Mouse (Mus musculus) cortical plate, adult 2 months (tissue): Measurements from ENCODE around the gene Olfr314. TPM values are rescaled to one million over a fixed set of nuclear protein-coding genes. Genes with fewer than 3 reads are reported as not detected.
"Not testable (repeated sequence)": the region's sequence is repeated elsewhere in the genome, so short reads cannot be mapped to it uniquely, and the experiment has no call there.

Experiments used
- H3K27ac ChIP-seq: fragments of 200-500 bp; 2 replicates; pipeline ENCODE4 v1.5.1; 2012; ENCODE audit warnings: low read length, control low read depth, inconsistent platforms; ENCODE audit not compliant: insufficient read depth
- H3K4me1 ChIP-seq: fragments of 200-500 bp; 2 replicates; pipeline ENCODE4 v1.6.1; 2011; ENCODE audit warnings: low read length; ENCODE audit not compliant: control insufficient read depth, insufficient read depth
- H3K4me3 ChIP-seq: fragments of 200-500 bp; 2 replicates; pipeline ENCODE4 v1.5.1; 2011; ENCODE audit warnings: mild to moderate bottlenecking, low read length, control low read depth; ENCODE audit not compliant: insufficient read depth
- CTCF ChIP-seq: fragments of 200-500 bp; IDR thresholded peaks from 2 replicates; pipeline ENCODE4 v1.5.1; 2011; ENCODE audit warnings: mild to moderate bottlenecking, control low read depth, low read length; ENCODE audit not compliant: insufficient read depth; ENCODE audit errors: extremely low read depth
- POLR2A ChIP-seq: fragments of 200-500 bp; IDR thresholded peaks from 2 replicates; pipeline ENCODE4 v1.6.1; 2011; ENCODE audit warnings: mild to moderate bottlenecking, low read length, control low read depth; ENCODE audit not compliant: insufficient read depth; ENCODE audit errors: extremely low read depth
- polyA plus RNA-seq: library from polyadenylated mRNA; depleted of rRNA; stranded (reverse); fragments of >200 nt; gene quantifications from 2 replicates; pipeline ENCODE4 v1.2.3, GENCODE M21; 2012

Gene Olfr314
- polyA plus RNA-seq, 1 experiment: not detected

DNA sequence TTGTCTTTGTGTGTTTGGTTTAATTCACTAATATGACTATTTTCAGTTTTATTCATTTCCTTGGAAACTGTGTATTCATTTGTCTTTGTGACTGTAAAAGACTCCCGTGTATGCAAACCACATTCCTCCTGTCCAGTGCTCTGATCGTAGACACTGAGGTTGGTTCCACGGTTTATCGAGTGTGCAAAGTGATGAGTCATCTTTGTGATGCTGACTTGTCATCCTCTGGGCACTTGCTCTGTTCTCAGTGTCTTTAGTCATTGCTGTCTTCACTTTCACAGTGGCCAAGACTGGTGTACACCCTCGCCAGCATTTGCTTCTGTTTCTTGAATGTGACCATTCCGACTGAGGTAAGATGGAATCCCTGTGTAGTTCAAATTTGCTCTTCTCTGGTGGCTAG, 7.9 kb downstream of the Olfr314 start:
- TF ChIP-seq CTCF (no peak), POLR2A (no peak)
- Histone ChIP-seq H3K4me1 (peaks cover 1% of the 10 kb centered on the region; the same call in 1 of the 2 replicates), H3K27ac (no peak overlapping the region), H3K4me3 (no peak overlapping the region)

DNA sequence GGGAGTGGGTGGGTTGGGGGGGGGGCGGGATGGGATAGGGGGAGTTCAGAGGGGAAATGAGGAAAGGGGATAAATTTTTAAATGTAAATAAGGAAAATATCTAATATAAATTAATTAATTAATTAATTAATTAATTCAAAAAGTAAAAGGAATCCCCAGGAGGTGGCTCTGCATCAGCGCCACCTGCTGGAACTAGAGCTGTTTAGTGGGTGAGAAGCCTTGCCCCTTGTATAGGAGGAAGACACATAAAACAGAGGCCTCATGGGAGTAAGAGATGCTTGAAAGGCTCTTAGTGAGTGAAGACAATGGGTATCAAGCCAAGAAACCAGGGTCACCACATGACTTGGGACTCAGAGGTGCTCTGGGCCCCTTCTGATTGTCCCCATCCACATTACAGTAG, 13.1 kb downstream of the Olfr314 start:
- Histone ChIP-seq H3K4me3 (no peak overlapping the region), H3K27ac (no peak overlapping the region), H3K4me1 (peaks cover 2% of the 10 kb centered on the region; the same call in 1 of the 2 replicates)
- TF ChIP-seq CTCF: no peak
- no peak for TF ChIP-seq POLR2A

DNA sequence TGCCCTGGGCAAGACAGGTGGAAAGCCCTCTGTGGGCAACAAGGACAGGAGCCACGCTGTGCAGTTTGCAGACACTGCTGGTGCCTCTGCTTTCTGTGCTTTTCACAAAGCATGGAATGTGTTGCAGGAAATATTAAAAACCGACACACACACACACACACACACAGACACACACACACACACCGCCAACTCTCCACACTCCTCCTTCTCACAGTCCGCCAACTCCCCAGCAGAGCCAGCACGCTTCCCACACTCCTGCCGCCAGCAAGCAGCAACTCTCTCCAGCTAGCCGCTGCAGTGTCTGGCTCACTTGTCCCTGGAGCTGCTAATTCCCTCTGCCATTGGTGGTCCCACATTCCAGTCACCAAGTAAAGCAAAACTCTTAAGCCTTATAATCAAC, 14.1 kb downstream of the Olfr314 start:
- TF ChIP-seq CTCF: no peak
- TF ChIP-seq POLR2A: no peak
- Histone ChIP-seq H3K4me3 (no peak overlapping the region), H3K27ac (no peak overlapping the region), H3K4me1 (peaks cover 6% of the 10 kb centered on the region)

DNA sequence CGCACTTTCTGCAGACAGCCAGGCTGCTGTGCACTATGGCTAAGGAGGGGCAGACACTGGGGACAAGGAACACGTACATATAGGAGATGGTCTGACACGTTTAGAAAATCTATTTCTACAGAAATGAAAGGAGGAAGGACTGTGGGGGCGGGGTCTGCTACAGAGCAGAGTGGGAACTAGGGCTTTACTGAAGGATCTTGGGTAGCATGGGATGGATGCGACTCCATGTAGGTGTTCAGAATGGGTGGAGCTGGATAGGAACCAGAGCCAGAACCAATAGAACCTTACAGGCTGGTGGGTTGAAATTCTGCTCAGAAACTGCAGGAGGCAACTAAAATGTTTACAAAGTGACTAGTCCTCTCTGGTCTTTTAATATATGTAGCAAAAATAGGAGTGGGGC, 17.0 kb downstream of the Olfr314 start:
- Histone ChIP-seq H3K4me3 (no peak overlapping the region), H3K4me1 (peaks cover 7% of the 10 kb centered on the region), H3K27ac (no peak overlapping the region)
- TF ChIP-seq CTCF (no peak), POLR2A (no peak)

DNA sequence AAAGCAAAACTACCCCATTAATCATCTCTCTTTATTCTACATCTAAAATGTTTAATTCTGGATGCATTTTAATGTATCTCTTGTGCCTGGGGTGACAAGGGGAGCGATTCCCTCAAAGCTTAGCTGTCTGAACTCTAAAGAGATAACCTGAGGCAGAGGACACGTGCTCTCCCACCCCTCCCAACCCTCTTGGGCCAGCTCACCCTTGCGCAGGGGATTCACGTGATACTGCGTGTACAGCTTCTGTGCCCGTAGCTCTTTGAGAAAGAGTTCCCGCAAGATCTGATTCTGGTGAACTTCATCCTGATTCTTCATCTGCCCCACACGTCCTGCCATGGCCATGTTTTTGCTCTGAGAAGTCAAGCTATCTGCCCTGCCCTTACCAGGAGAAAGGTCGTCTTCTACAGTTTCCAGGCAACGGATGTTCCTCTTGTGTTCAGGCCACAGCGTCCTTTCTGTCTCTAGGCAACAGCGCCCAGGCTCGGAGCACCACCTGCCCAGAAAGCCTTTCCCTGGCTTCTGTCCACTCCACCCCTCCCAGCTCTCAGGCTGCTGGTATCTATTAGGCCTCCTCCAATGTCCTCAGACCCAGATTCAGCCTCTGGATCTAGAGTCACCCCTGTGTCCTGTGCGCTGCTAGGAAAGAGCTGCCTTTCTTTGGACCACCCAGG, 18.9 kb downstream of the Olfr314 start, which contains the start of gene Fam183b:
Fam183b (minus strand) TSS at position 403 of the 671 bp plus-strand sequence.
- H3K27ac ChIP-seq: no peak within 1 kb of the TSS
- peaks cover 5% of the 10 kb centered on the region for H3K4me1 ChIP-seq
- H3K4me3 ChIP-seq: peak within 1 kb of the TSS; percentile 15
- TF ChIP-seq POLR2A (no peak), CTCF (no peak)

DNA sequence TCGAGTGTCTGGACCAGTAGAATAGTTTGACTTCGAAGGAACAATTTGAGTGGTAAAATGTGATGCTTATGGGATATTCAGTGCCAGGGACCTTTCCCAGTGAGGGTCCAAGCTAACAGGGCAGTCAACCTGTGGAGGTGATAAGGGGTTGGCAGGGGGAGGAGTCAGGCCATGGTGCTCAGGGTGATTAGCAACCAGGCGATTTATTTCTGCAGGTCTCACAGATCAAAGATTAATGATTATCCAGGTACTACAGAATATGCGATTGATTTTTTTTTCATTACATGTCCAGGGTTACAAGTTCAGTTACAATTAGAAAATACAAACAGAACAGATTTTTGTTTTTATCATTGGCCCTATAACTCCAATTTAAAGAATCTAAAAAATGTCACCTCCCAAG, 21.1 kb downstream of the Olfr314 start:
- Histone ChIP-seq H3K4me1 (peaks cover 5% of the 10 kb centered on the region), H3K27ac (no peak overlapping the region), H3K4me3 (no peak overlapping the region)
- no peak for TF ChIP-seq POLR2A
- TF ChIP-seq CTCF: no peak

DNA sequence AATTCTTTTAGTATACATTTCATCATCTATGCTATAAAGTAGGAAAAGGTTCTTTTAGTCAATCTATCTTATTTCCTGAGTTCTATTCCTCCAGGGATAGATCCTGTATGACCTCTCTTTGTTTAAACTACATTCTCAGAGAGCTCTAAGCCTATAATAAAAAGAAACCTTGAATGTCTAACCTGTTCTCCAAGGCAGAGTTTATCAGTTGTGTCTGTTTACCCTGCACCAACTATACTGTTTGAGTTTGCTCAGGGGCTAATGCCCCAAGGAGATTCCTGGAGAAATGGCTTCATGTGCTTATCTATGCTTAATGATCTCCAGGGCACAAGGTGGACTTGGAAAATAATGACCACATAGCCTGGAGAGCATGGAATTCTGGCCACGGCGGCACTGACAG, 21.6 kb downstream of the Olfr314 start:
- TF ChIP-seq CTCF (no peak), POLR2A (no peak)
- H3K4me1 ChIP-seq: peaks cover 5% of the 10 kb centered on the region
- H3K4me3 ChIP-seq: no peak overlapping the region

DNA sequence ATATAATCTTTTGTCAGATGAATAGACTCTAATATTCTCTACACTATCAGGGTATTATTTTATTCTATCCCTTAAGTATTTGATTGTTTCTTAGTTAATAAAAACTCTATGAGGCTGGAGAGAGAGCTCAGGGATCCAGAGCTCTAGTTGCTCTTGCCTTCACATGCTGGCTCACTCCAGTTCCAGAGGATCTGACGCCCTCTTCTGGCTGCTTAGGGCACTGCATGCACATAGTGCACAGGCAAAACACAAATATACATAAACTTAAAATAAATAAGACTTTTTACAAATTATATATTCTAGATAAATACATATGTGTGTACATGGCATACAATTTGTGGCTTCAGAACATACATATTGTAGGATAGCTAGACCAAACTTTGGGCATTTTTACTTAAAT, 29.2 kb downstream of the Olfr314 start:
- no peak overlapping the region for H3K4me3 ChIP-seq
- H3K27ac ChIP-seq: no peak overlapping the region
- TF ChIP-seq CTCF: no peak
- no peak for TF ChIP-seq POLR2A
- no peaks in the 10 kb centered on the region for H3K4me1 ChIP-seq

More for the DNA sequence above, 21.6 kb downstream of the Olfr314 start:
- no peak overlapping the region for H3K27ac ChIP-seq

DNA sequence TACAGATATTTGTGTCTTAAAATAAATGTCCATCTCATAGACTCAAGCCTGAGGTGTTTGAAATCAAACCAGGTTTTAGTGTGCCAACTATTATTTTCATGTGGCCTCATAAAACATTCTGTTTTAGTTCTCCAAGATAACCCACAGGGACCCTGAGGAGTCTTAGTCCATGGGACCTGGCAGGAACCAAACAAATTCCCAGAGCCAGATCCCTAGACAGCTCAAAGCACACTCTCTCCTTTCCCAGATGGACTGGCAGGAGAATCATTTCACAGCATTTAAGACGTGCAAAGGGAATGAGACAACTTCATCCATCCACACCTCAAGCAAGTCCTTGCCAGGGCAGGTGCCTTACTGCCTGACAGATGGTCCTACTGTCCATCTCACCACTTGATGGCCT, 31.9 kb downstream of the Olfr314 start, which contains the start of gene Olfr313:
Olfr313 (plus strand) TSS at position 301 of the 400 bp plus-strand sequence.
- H3K4me3 ChIP-seq, H3K4me1 ChIP-seq, H3K27ac ChIP-seq: not testable (repeated sequence)

DNA sequence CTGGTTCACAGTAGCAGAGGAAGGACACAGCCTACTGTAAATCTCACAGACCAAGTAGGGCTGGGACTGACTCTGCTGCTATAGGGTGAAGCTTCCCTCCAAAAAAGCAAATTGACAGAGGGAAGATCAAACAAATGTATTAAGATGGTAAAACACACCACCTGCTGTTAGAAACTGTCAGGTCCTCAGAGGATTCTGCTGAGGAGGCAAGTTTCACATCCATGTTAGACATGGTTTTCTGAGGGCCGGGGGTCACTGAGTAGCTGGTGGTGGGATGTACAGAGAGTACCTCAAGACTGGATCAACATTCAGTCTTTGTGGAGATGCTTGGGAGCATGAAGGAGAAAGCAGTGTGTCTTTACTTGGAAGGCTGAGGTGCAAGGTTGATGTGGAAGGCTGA, 32.9 kb downstream of the Olfr314 start:
- TF ChIP-seq CTCF (no peak), POLR2A (no peak)
- Histone ChIP-seq H3K4me1 (no peaks in the 10 kb centered on the region), H3K27ac (no peak overlapping the region), H3K4me3 (no peak overlapping the region)

DNA sequence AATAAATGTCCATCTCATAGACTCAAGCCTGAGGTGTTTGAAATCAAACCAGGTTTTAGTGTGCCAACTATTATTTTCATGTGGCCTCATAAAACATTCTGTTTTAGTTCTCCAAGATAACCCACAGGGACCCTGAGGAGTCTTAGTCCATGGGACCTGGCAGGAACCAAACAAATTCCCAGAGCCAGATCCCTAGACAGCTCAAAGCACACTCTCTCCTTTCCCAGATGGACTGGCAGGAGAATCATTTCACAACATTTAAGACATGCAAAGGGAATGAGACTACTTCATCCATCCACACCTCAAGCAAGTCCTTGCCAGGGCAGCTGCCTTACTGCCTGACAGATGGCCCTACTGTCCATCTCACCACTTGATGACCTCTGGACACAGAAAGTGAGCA, 46.2 kb downstream of the Olfr314 start, which contains the start of gene Olfr312:
Olfr312 (plus strand) TSS at position 301 of the 400 bp plus-strand sequence.
- H3K4me3 ChIP-seq, H3K27ac ChIP-seq, H3K4me1 ChIP-seq: not testable (repeated sequence)
